Mouse (Mus musculus): Measurements from ENCODE around the gene Rpgrip1l.
A peak's percentile ranks its signal among the peaks of the same experiment; 100 is the strongest.

Rpgrip1l gene

GRCm38 (mm10) chr8:91207676-91208075 lies 105.4 kb downstream of the Rpgrip1l start:
- DNase-seq (ENCODE audit: low spot score in 2 of 2): no peak

- DNase-seq (ENCODE audit: low spot score in 2 of 2): no peak
These were observed 107.2 kb downstream of the Rpgrip1l start for GRCm38 (mm10) chr8:91205897-91206296.

DNA sequence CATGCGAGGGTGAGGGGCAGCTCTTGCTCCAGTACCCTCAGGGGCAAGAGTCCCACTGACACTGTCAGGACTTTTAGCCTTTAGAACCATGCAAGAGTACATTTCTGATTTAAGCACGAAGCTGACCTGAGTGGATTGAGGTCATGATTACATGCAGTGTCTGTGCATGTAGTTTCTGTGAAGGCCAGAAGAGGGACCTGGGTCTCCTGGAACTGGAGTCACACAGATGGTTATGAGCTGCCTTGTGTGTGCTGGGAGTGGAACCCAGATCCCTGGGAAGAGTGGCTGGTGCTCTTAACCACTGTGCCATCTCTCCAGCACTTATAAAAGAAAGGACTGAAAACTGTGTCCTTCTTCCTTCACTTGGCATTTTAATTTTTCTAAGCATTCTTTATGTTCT lies 111.9 kb downstream of the Rpgrip1l start:
- DNase-seq (ENCODE audit: low spot score in 2 of 2): no peak

DNA sequence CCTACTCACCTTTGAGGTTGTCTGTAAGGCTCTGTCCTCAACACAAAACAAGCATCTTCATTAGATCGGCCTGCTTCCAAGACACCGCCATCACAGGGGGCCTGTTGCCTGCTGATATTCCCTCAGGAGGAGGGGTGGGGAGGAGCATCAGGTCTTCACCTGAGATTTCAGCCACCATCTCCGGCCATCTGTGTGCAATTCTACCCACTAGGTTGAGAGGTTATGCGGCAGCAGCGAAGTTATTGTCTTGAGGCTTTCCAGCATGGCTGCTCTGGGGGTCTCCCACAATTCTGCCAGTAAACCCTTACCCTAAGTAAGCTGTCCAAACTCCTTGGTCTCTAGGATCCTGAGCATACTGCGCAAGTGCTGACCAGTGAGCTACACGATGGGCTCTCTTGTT lies 113.2 kb downstream of the Rpgrip1l start, which contains the start of gene Aktip:
Gene Aktip (minus strand): TSS at position 101 of the 400 bp plus-strand sequence.
- no peak for DNase-seq (ENCODE audit: low spot score in 2 of 2)

- no peak for DNase-seq (ENCODE audit: low spot score in 2 of 2)
These were observed 115.0 kb downstream of the Rpgrip1l start for GRCm38 (mm10) chr8:91198036-91198435.

DNA sequence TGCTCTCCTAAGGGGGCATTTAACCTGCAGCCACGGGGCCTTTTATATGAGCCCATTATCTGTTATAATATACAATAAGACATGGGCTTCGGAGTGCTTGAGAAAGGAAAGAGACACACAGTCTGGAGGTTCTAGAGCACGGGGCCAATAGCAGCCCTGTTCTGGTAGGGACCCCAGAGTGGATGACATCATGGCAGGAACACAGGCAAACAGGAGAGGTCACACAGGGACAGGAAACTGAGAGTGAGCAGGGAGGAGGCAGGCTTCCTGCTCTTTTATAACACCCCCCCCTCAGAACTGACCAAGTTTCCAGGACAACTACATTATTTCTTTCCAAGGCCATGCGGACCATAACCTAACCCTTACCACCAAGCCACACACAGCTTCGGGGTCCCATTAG lies 115.8 kb downstream of the Rpgrip1l start:
- no peak for DNase-seq (ENCODE audit: low spot score in 2 of 2)

- no peak for DNase-seq (ENCODE audit: low spot score in 2 of 2)
These were observed 116.4 kb downstream of the Rpgrip1l start for GRCm38 (mm10) chr8:91196661-91197060.

DNA sequence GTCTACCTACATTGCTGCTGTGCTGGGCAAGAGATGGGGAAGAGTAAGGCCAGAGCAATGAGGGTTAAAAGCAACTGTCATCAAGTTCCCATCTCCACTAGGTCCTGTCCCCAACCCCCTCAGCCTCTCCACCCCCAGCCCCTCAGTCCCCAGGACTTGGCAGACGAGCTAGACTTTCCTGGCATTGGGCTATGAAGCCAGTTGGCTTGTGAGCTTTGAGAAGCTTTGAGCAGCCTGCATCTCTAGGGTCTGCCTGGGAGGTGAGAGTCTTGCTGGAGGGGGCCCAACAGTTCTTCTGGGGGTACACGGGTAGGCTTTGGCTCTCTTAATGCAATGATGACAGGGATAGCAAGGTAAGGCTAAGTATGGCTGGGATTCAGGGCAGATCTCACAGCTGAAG lies 119.0 kb downstream of the Rpgrip1l start:
- DNase-seq (ENCODE audit: low spot score in 2 of 2): no peak

DNA sequence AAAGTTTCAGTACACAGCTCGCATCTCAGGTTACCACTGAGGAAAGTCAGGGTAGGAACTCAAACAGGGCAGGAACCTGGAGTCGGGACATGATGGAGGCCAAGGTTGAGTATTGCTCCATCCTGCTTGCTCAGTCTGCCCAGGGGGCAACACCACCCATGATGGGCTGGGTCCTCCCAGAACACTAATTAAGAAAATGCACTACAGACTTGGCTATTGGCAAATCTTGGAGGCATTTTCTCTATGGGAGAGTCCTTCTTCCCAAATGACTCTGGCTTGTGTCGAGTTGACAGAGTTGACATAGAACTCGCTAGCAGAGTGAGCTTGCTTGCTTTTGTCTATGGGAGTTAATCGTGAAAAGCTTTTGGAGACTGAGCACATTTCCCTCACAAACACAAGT lies 120.1 kb downstream of the Rpgrip1l start:
- no peak for DNase-seq (ENCODE audit: low spot score in 2 of 2)

DNA sequence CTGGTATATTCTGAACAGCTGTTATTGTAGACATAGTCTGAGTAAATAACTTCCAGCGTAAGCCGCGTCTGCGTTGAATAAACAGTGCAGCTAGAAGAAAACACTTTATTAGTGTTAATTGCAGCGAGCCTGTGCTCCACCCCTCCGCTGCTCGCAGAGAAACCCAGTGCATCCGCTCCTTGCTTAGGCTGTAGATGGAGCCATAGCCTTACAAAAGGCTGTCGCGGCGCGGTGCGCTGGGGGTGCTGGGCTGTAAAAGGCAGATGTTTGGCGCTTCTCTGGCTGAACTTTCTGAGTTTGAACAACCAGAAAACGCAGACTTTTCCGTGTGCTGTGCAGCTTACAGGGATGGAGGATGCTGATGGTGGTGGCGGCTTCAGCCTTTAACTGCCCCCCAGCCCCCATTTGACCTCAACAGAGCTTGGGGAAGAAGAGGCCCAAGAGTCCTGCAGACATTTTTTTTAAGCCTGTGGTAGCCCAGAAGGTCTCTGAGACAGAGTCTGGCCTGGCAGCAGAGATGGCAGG lies 122.2 kb downstream of the Rpgrip1l start:
- peak; percentile 40 to 47 for DNase-seq (ENCODE audit: low spot score in 2 of 2)

GRCm38 (mm10) chr8:91188152-91188551 lies 124.9 kb downstream of the Rpgrip1l start:
- no peak for DNase-seq (ENCODE audit: low spot score in 2 of 2)

DNA sequence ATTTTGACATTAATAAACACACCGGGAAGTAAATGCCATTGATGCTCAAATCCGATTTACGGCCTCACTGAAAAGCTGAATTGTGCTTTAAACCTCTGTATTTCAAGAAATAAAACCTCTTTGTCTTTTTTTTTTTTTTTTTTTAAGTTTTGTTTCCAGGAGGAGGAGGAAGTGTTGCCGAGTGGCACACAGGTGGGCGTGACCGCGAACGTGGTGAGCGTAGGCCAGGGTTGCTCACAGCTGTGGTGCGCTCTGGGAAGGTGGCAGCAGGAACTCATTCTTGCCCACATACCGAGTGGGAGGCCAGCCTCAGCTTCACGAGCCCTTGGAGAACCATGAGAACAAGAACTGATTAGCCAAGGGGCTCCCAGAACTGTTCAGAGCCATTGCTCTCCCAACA lies 126.7 kb downstream of the Rpgrip1l start:
- no peak for DNase-seq (ENCODE audit: low spot score in 2 of 2)

GRCm38 (mm10) chr8:91177708-91178107 lies 135.4 kb downstream of the Rpgrip1l start:
- no peak for DNase-seq (ENCODE audit: low spot score in 2 of 2)

DNA sequence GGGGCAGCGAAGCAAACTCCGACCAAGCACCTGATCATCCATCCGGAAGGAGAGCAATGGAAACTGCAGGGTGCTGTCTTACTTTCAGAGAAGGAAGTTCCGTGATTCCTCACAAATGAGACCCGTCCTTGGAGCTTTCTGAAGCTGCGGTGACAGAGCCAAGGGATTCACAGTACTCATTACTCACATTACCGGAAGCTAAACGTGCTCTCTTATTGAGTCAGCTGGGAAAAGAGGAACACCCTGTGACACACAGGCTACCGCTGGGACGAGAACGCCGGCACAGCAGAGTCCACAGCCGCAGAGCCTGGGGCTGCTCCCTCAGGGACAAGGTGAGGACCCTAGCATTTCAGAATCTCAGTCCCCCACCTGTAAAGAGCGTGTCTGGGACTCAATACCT lies 136.9 kb downstream of the Rpgrip1l start:
- DNase-seq (ENCODE audit: low spot score in 2 of 2): no peak

- DNase-seq (ENCODE audit: low spot score in 2 of 2): no peak
These were observed 141.5 kb downstream of the Rpgrip1l start for GRCm38 (mm10) chr8:91171605-91172004.

- DNase-seq (ENCODE audit: low spot score in 2 of 2): no peak
These were observed 142.1 kb downstream of the Rpgrip1l start for GRCm38 (mm10) chr8:91170914-91171313.

- no peak for DNase-seq (ENCODE audit: low spot score in 2 of 2)
These were observed 142.9 kb downstream of the Rpgrip1l start for GRCm38 (mm10) chr8:91170152-91170551.
